ENCODE assay signal across 13 mouse cellular contexts in the genomic region with DNA sequence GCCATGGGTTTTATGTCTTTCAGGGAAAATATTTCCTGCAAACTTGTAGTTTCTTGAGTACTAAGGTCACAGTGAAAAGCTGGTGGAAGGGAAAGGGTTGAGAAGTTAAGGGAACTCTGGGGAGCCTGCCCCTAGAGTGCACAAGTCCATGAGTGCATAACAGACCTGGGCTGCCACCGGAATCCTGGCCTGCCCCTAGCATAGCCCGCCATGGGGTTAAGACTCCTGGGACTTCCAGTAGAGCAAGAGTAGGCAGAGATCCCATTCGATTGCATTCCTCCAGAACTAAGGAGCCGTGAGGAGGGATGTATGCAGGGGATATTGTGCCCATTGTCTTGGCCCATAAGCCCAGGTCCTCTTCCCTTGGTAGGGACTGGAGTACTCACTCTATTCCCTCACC. TPM values are rescaled to one million over a fixed set of nuclear protein-coding genes. Genes with fewer than 3 reads are reported as not detected.
A peak's percentile ranks its signal among the peaks of the same experiment; 100 is the strongest.
DNase-seq lines count a peak whose midpoint lies in the region; ATAC-seq and TF ChIP-seq lines count a peak whose summit lies in the region.
"Had no signal": no experiment of that assay in that cellular context is flagged by ENCODE, and none has a peak within 500 bp of the region (broad histone marks: within the 10 kb centered on the region; RNA-seq: fewer than 3 reads in every experiment).

No protein-coding gene starts in this region.

- peaks cover 24% of the 10 kb centered on the region for H3K36me3 ChIP-seq in kidney, embryonic 15.5 days
- H3K36me3 ChIP-seq in kidney, embryonic 14.5 days (ENCODE audit: control insufficient read depth, insufficient read depth, low read length): peaks cover 10% of the 10 kb centered on the region; the same call in 1 of the 2 replicates
- no peaks in the 10 kb centered on the region; the same call in 1 of the 2 replicates for H3K36me3 ChIP-seq in liver, embryonic 14.5 days (replicated peaks; ENCODE audit: control insufficient read depth, insufficient read depth, low read depth)

- no peaks in the 10 kb centered on the region for H3K9me3 ChIP-seq in kidney, embryonic 15.5 days (replicated peaks)
- no peaks in the 10 kb centered on the region for H3K9me3 ChIP-seq in kidney, embryonic 14.5 days (ENCODE audit: control insufficient read depth, low read length)
- H3K9me3 ChIP-seq in liver, embryonic 14.5 days (ENCODE audit: control insufficient read depth, low read length): no peaks in the 10 kb centered on the region
- H3K9me3 ChIP-seq: heart, embryonic 13.5 days; limb, embryonic 15.5 days had no signal

- H3K4me1 ChIP-seq in kidney, embryonic 15.5 days: peaks cover 21% of the 10 kb centered on the region
- H3K4me1 ChIP-seq in kidney, embryonic 14.5 days (ENCODE audit: control insufficient read depth, insufficient read depth, low read length): no peaks in the 10 kb centered on the region
- peaks cover 2 to 11% of the 10 kb centered on the region in 2 experiments; a peak in 2 of 4 replicates for H3K4me1 ChIP-seq in liver, embryonic 14.5 days (replicated peaks; ENCODE audit: control insufficient read depth in 2 of 2, insufficient read depth in 2 of 2, low read length in 1 of 2)

- H3K9ac ChIP-seq in kidney, embryonic 15.5 days: no peak overlapping the region
- no peak overlapping the region for H3K9ac ChIP-seq in kidney, embryonic 14.5 days (ENCODE audit: low read depth, low read length)
- no peak overlapping the region for H3K9ac ChIP-seq in liver, embryonic 14.5 days (replicated peaks)
- H3K9ac ChIP-seq: heart, embryonic 13.5 days; limb, embryonic 15.5 days had no signal

- H3K27ac ChIP-seq in kidney, embryonic 15.5 days: peak overlapping the region; percentile 61
- H3K27ac ChIP-seq in kidney, embryonic 14.5 days (ENCODE audit: low read depth, low read length): no peak overlapping the region
- no peak overlapping the region for H3K27ac ChIP-seq in liver, embryonic 14.5 days
- H3K27ac ChIP-seq: heart, embryonic 13.5 days; limb, embryonic 15.5 days had no signal

- 78% methylated on average over 4 of the region's 4 CpGs for WGBS in kidney, embryonic 15.5 days
- 85% methylated on average over 4 of the region's 4 CpGs for WGBS in kidney, embryonic 14.5 days
- WGBS in liver, embryonic 14.5 days (ENCODE audit: insufficient replicate concordance): 50% methylated on average over 4 of the region's 4 CpGs

- no peak for TF ChIP-seq CTCF in liver, embryonic 14.5 days (IDR thresholded peaks at IDR 0.05; ENCODE audit: low read depth)

- H3K27me3 ChIP-seq in kidney, embryonic 15.5 days: no peaks in the 10 kb centered on the region
- no peaks in the 10 kb centered on the region for H3K27me3 ChIP-seq in kidney, embryonic 14.5 days (ENCODE audit: control insufficient read depth, insufficient read depth, low read length)
- H3K27me3 ChIP-seq in liver, embryonic 14.5 days (ENCODE audit: control insufficient read depth, insufficient read depth, low read length): no peaks in the 10 kb centered on the region
- H3K27me3 ChIP-seq: heart, embryonic 13.5 days; limb, embryonic 15.5 days had no signal

- no peak for TF ChIP-seq EP300 in liver, embryonic 14.5 days (IDR thresholded peaks at IDR 0.05; ENCODE audit: low read depth)

- peak; percentile 48 for DNase-seq in thymus, postnatal 14 days
- DNase-seq in thymus, postnatal 0 days (ENCODE audit: low spot score): no peak
- DNase-seq in liver, embryonic 14.5 days (ENCODE audit: low read depth in 3 of 3, low spot score in 3 of 3): no peak
- DNase-seq in frontal cortex, postnatal 10 days (ENCODE audit: low spot score in 2 of 2): no peak
- DNase-seq in natural killer cell, adult 2 months (ENCODE audit: low spot score in 2 of 2): no peak
- DNase-seq in gastrocnemius, postnatal 10 days: no peak
- DNase-seq: cerebellum, postnatal 36 days; right cerebral cortex, adult 18-20 months had no signal

- H3K4me3 ChIP-seq in kidney, embryonic 15.5 days (replicated peaks): 0 out of 2 replicates have a peak overlapping the region, but pooled peaks have one; percentile 1
- H3K4me3 ChIP-seq in kidney, embryonic 14.5 days (ENCODE audit: low read length): no peak overlapping the region
- H3K4me3 ChIP-seq in liver, embryonic 14.5 days (ENCODE audit: insufficient read depth in 1 of 2, low read depth in 2 of 2, low read length in 2 of 2): peak overlapping the region; percentile 15 to 39; a peak in 2 of 4 replicates
- H3K4me3 ChIP-seq: heart, embryonic 13.5 days; limb, embryonic 15.5 days had no signal

- no peak for ATAC-seq in kidney, embryonic 15.5 days (replicated peaks; ENCODE audit: low FRiP score)
- no peak for ATAC-seq in kidney, embryonic 14.5 days (ENCODE audit: low FRiP score, low TSS enrichment)
- no peak for ATAC-seq in liver, embryonic 14.5 days (ENCODE audit: insufficient read depth)

- peak overlapping the region; percentile 26; the same call in 1 of the 2 replicates for H3K4me2 ChIP-seq in kidney, embryonic 15.5 days
- H3K4me2 ChIP-seq in kidney, embryonic 14.5 days (replicated peaks; ENCODE audit: low read depth, low read length): no peak overlapping the region
- H3K4me2 ChIP-seq in liver, embryonic 14.5 days (ENCODE audit: low read depth): peak overlapping the region; percentile 28; the same call in 1 of the 2 replicates
- H3K4me2 ChIP-seq: heart, embryonic 13.5 days; limb, embryonic 15.5 days; midbrain, embryonic 11.5 days had no signal

RNA-seq across cellular contexts. Expression of a gene that starts 14.8 kb away (rescaled TPM):
- polyA plus RNA-seq in kidney, embryonic 15.5 days (2015; fragmentation: Nextera tagmentation; extraction: Ambion mirVana): 79.0 and 89.6 TPM in 2 replicates
- polyA plus RNA-seq in kidney, embryonic 14.5 days (2014; fragmentation: Nextera tagmentation; extraction: Ambion mirVana): 86.4 and 94.4 TPM in 2 replicates
- polyA plus RNA-seq in thymus, postnatal 0 days (2015; fragmentation: Nextera tagmentation; extraction: Ambion mirVana): 189 and 190 TPM in 2 replicates
- 33.1 and 36.8 TPM in 2 replicates for polyA plus RNA-seq in liver, embryonic 14.5 days (2012; rRNA removed)
- polyA plus RNA-seq in liver, embryonic 14.5 days (2014; fragmentation: Nextera tagmentation; extraction: Ambion mirVana): 39.0 and 39.4 TPM in 2 replicates
- total RNA-seq in gastrocnemius, postnatal 10 days (2021): 10 to 100 TPM; 25.9 to 28.1 TPM

RNA-seq across cellular contexts. Expression of a gene that starts 40.7 kb away (rescaled TPM):
- 1.0 and 1.4 TPM in 2 replicates for polyA plus RNA-seq in kidney, embryonic 15.5 days (2015; fragmentation: Nextera tagmentation; extraction: Ambion mirVana)
- 0.57 and 0.60 TPM in 2 replicates for polyA plus RNA-seq in kidney, embryonic 14.5 days (2014; fragmentation: Nextera tagmentation; extraction: Ambion mirVana)
- polyA plus RNA-seq in thymus, postnatal 0 days (2015; fragmentation: Nextera tagmentation; extraction: Ambion mirVana): 50.6 and 53.8 TPM in 2 replicates
- polyA plus RNA-seq in liver, embryonic 14.5 days (2012; rRNA removed): 5.7 and 7.0 TPM in 2 replicates
- 5.4 and 5.7 TPM in 2 replicates for polyA plus RNA-seq in liver, embryonic 14.5 days (2014; fragmentation: Nextera tagmentation; extraction: Ambion mirVana)
- 1 to 10 TPM; 1.6 to 2.5 TPM for total RNA-seq in gastrocnemius, postnatal 10 days (2021)

RNA-seq across cellular contexts. Expression of a gene that starts 44.4 kb away (rescaled TPM):
- polyA plus RNA-seq in kidney, embryonic 15.5 days (2015; fragmentation: Nextera tagmentation; extraction: Ambion mirVana): 2.0 and 3.7 TPM in 2 replicates
- polyA plus RNA-seq in kidney, embryonic 14.5 days (2014; fragmentation: Nextera tagmentation; extraction: Ambion mirVana): 0.77 and 0.86 TPM in 2 replicates
- 0.26 and 0.33 TPM in 2 replicates for polyA plus RNA-seq in thymus, postnatal 0 days (2015; fragmentation: Nextera tagmentation; extraction: Ambion mirVana)
- 2.3 and 4.0 TPM in 2 replicates for polyA plus RNA-seq in liver, embryonic 14.5 days (2012; rRNA removed)
- 6.2 and 6.4 TPM in 2 replicates for polyA plus RNA-seq in liver, embryonic 14.5 days (2014; fragmentation: Nextera tagmentation; extraction: Ambion mirVana)
- under 1 TPM; 0.45 to 0.65 TPM for total RNA-seq in gastrocnemius, postnatal 10 days (2021)
